Mouse (Mus musculus) liver, embryonic 14.5 days (tissue): ENCODE results near the gene Mef2a. TPM values are rescaled to one million over a fixed set of nuclear protein-coding genes. Genes with fewer than 3 reads are reported as not detected.

ENCODE experiments used
- ATAC-seq: fragments of 200-750 bp; cut with Nextera tagmentation; 2 replicates; pipeline ENCODE4 v1.8.0; 2017; ENCODE audit warnings: moderate number of reproducible peaks, mild to moderate bottlenecking, moderate library complexity; ENCODE audit not compliant: insufficient read depth
- DNase-seq, 3 experiments: peaks; one replicate each; pipeline ENCODE4 v3.0.0-alpha.2; 2012 to 2013; ENCODE audit warnings: low read depth in 3 of 3, low spot score in 3 of 3
- H3K27ac ChIP-seq: fragments of 300-500 bp; sonication (generic); 2 replicates; pipeline ENCODE4 v1.5.1; 2014; ENCODE audit warnings: moderate library complexity, mild to moderate bottlenecking, control low read depth, inconsistent platforms
- H3K27me3 ChIP-seq: fragments of 300-500 bp; sonication (generic); 2 replicates; pipeline ENCODE4 v1.6.1; 2014; ENCODE audit warnings: mild to moderate bottlenecking, low read length, moderate library complexity; ENCODE audit not compliant: control insufficient read depth, insufficient read depth
- H3K36me3 ChIP-seq: fragments of 300-500 bp; sonication (generic); replicated peaks from 2 replicates; pipeline ENCODE4 v1.6.1; 2014; ENCODE audit warnings: low read depth; ENCODE audit not compliant: control insufficient read depth, insufficient read depth
- H3K4me1 ChIP-seq, 2 experiments: fragments of 200-500 bp in 1 of 2; fragments of 300-500 bp in 1 of 2; sonication (generic) in 1 of 2; replicated peaks; 2 replicates each; pipeline ENCODE4 v1.6.1; 2012 to 2014; ENCODE audit warnings: antibody characterized with exemption in 1 of 2, inconsistent platforms in 1 of 2, low read length in 1 of 2; ENCODE audit not compliant: control insufficient read depth in 2 of 2, insufficient read depth in 2 of 2
- H3K4me2 ChIP-seq: fragments of 300-500 bp; sonication (generic); 2 replicates; pipeline ENCODE4 v1.6.1; 2014; ENCODE audit warnings: low read depth, mild to moderate bottlenecking, control low read depth, moderate library complexity
- H3K4me3 ChIP-seq, 2 experiments: fragments of 200-500 bp in 1 of 2; fragments of 300-500 bp in 1 of 2; sonication (generic) in 1 of 2; 2 replicates each; pipeline ENCODE4 v1.5.1; 2012 to 2014; ENCODE audit warnings: low read depth in 2 of 2, low read length in 2 of 2, mild to moderate bottlenecking in 2 of 2, control low read depth in 1 of 2, inconsistent platforms in 1 of 2, moderate library complexity in 1 of 2; ENCODE audit not compliant: insufficient read depth in 1 of 2
- H3K9ac ChIP-seq: fragments of 300-500 bp; sonication (generic); replicated peaks from 2 replicates; pipeline ENCODE4 v1.6.1; 2014; ENCODE audit warnings: mild to moderate bottlenecking, control low read depth, moderate library complexity
- H3K9me3 ChIP-seq: fragments of 300-500 bp; sonication (generic); 2 replicates; pipeline ENCODE4 v1.6.1; 2016; ENCODE audit warnings: low read length, mixed read lengths; ENCODE audit not compliant: control insufficient read depth
- CTCF ChIP-seq: IDR thresholded peaks from 2 replicates; pipeline ENCODE4 v1.5.1; 2016; ENCODE audit warnings: antibody characterized with exemption, low read depth, control low read depth
- EP300 ChIP-seq: IDR thresholded peaks from 2 replicates; pipeline ENCODE4 v1.6.1; 2016; ENCODE audit warnings: antibody characterized with exemption, low read depth
- WGBS: fragments of 180-500 bp; shearing (Covaris S2); extraction: QIAGEN DNeasy Blood & Tissue Kit; methylation state at CpG from one replicate; pipeline ENCODE4 v1.1.7; 2014; ENCODE audit not compliant: insufficient replicate concordance; 5-methylcytosine and 5-hydroxymethylcytosine counted together
- polyA plus RNA-seq, 2 experiments: library from polyadenylated mRNA; depleted of rRNA in 1 of 2; stranded (reverse) in 1 of 2; unstranded in 1 of 2; fragments of >200 nt; fragmentation: Nextera tagmentation in 1 of 2; extraction: Ambion mirVana in 1 of 2; gene quantifications; 2 replicates each; pipeline versions ENCODE4 v1.2.1 to v1.2.3; 2012 to 2014

Mef2a gene
- polyA plus RNA-seq, 2 experiments: 5.2 to 8.6 TPM

DNA sequence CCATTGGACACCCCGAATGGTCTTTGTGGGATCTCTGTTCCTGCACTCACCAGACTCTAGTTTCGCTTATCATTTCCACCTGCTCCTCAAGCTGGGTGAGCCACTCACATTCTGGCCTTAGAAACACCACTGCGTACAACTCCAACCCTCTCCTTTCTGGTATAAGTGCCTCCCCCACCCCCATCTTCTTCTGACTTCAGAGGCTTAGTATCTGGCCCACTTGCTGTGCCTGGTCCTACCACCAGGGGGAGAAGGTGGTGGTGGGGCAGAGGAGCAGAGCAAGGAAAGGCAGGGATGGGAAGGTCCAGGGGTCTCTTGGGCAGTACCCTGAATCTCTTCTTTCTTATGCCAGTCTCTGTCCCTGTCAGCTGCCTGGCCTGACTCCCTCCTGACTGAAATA, 155.6 kb downstream of the Mef2a start:
- peaks cover 8 to 12% of the 10 kb centered on the region in 2 experiments for H3K4me1 ChIP-seq
- no peaks in the 10 kb centered on the region for H3K27me3 ChIP-seq
- WGBS: 53% methylated on average over 3 of the region's 3 CpGs
- TF ChIP-seq EP300 (no peak), CTCF (peak; percentile 95)
- H3K9ac ChIP-seq: no peak overlapping the region
- H3K36me3 ChIP-seq: no peaks in the 10 kb centered on the region
- peak in 1 of 3 experiments; percentile 16 for DNase-seq
- ATAC-seq: no peak
- H3K4me2 ChIP-seq: no peak overlapping the region
- H3K9me3 ChIP-seq: no peaks in the 10 kb centered on the region
- H3K4me3 ChIP-seq: no peak overlapping the region
- H3K27ac ChIP-seq: no peak overlapping the region

- ATAC-seq: peak; percentile 31; the same call in 1 of the 2 replicates
- no peak overlapping the region for H3K4me3 ChIP-seq
- H3K9ac ChIP-seq: no peak overlapping the region
- 36% methylated on average over 6 of the region's 6 CpGs for WGBS
- H3K27ac ChIP-seq: no peak overlapping the region
- TF ChIP-seq CTCF (no peak), EP300 (no peak)
- H3K4me2 ChIP-seq: no peak overlapping the region
- DNase-seq: no peak
- H3K36me3 ChIP-seq: no peaks in the 10 kb centered on the region
- H3K4me1 ChIP-seq: peaks cover 6 to 8% of the 10 kb centered on the region in 2 experiments; a peak in 2 of 4 replicates
- H3K27me3 ChIP-seq: no peaks in the 10 kb centered on the region
- no peaks in the 10 kb centered on the region for H3K9me3 ChIP-seq
Measured at GRCm38 (mm10) chr7:67216351-67216750, 156.3 kb downstream of the Mef2a start.

DNA sequence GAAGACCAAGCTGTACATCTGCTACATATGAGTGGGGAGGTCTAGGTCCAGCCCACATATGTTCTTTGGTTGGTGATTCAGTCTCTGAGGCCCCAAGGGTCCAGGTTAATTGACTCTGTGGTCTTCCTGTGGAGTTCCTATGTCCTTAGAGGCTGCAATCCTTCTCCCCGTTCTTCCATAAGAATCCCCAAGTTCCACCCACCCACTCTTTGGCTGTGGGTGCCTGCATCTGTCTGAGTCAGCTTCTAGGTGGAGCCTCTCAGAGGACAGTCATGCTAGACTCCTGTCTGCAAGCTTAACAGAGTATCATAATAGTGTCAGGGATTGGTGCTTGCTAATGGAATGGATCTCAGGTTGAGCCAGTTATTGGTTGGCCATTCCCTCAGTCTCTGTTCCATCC, 159.1 kb downstream of the Mef2a start:
- ATAC-seq (no peak), DNase-seq (no peak)
- WGBS: 48% methylated on average over 1 of the region's 1 CpGs
- Histone ChIP-seq H3K4me3 (no peak overlapping the region), H3K9ac (no peak overlapping the region), H3K4me2 (no peak overlapping the region), H3K9me3 (no peaks in the 10 kb centered on the region), H3K4me1 (peaks cover 9 to 19% of the 10 kb centered on the region in 2 experiments; a peak in 3 of 4 replicates), H3K27me3 (no peaks in the 10 kb centered on the region), H3K27ac (no peak overlapping the region), H3K36me3 (no peaks in the 10 kb centered on the region)
- TF ChIP-seq CTCF (no peak), EP300 (no peak)

GRCm38 (mm10) chr7:67211971-67212370, 160.7 kb downstream of the Mef2a start:
- no peak overlapping the region for H3K27ac ChIP-seq
- H3K4me1 ChIP-seq: peaks cover 9 to 19% of the 10 kb centered on the region in 2 experiments; a peak in 3 of 4 replicates
- H3K27me3 ChIP-seq: no peaks in the 10 kb centered on the region
- H3K4me2 ChIP-seq: no peak overlapping the region
- WGBS: 60% methylated on average over 4 of the region's 4 CpGs
- H3K9ac ChIP-seq: no peak overlapping the region
- no peak for ATAC-seq
- TF ChIP-seq CTCF (no peak), EP300 (no peak)
- H3K9me3 ChIP-seq: no peaks in the 10 kb centered on the region
- H3K36me3 ChIP-seq: no peaks in the 10 kb centered on the region
- DNase-seq: no peak
- no peak overlapping the region for H3K4me3 ChIP-seq

DNA sequence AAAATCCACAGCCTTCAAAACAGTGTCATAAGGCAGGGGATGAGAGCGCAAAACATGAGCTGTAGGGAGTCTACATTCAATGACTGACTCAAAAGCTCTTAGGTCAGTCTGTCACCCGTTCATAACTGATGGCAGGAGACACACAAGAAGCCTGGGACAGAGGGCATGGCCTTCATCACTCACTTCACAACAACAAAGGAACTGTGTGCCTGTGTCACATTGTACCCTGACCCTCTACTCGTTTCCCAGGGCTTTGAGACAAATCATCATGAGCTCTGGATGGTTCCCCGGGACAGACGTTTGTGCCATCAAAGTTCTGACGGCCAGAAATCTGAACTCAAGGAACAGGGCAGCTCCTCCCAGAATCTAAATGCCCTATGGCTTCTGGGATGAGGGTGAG, 161.3 kb downstream of the Mef2a start:
- Histone ChIP-seq H3K4me1 (peaks cover 6 to 12% of the 10 kb centered on the region in 2 experiments; a peak in 3 of 4 replicates), H3K36me3 (no peaks in the 10 kb centered on the region), H3K9me3 (no peaks in the 10 kb centered on the region), H3K4me3 (no peak overlapping the region), H3K27ac (no peak overlapping the region), H3K9ac (no peak overlapping the region), H3K4me2 (no peak overlapping the region), H3K27me3 (no peaks in the 10 kb centered on the region)
- 70% methylated on average over 6 of the region's 6 CpGs for WGBS
- no peak for DNase-seq
- ATAC-seq: no peak
- TF ChIP-seq EP300 (no peak), CTCF (no peak)
